Mouse (Mus musculus): ENCODE data around the gene Trim31. TPM values are rescaled to one million over a fixed set of nuclear protein-coding genes. Genes with fewer than 3 reads are reported as not detected.
A peak's percentile ranks its signal among the peaks of the same experiment; 100 is the strongest.

The Trim31 gene
- total and polyA plus RNA-seq, 3 experiments, result not detected

DNA sequence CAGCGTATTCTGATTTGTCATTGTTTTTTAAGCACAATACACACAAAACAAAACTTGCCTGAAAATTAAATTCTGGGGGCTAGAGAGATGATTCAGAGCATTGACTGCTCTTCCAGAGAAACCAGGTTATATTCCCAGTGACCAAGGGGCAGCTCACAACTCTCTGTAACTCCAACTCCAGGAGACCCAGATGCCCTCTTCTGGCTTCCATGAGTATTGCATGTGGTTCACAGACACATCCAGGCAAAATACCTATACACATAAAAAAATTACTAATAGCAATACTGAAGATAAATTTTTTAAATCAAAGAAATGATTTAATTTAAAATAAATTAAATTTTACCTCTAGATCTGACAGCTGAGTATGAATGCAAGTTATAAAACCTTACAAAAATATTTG, 1.3 kb upstream of the Trim31 start (continued):
- TF ChIP-seq KAT2A (conservative IDR thresholded peaks at IDR 0.05; ENCODE audit: low read depth, low read length) (no peak), GATA1 (IDR thresholded peaks at IDR 0.05; ENCODE audit: low read depth, low read length) (no peak), SIN3A (IDR thresholded peaks at IDR 0.05; ENCODE audit: low read length) (no peak)

DNA sequence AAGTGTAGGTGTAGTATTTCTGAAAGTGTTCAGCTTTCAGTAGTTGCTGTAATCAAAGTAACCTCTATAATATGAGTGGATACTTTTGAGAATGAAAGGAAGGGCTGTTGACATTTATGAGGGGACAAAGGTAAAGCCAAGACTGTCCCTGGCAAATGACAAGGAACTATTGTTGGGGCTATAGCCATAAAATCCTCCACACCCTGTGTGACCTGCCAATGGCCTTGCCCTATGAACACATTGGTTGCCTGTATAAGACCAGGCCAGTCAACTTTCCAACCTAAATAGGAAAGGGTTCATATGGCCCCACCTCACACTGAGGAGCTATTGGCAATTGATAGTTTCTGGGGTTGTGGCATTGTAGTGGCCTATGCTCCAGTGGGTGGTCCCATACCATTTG, 853 bp upstream of the Trim31 start:
- no peaks in the 10 kb centered on the region for H3K9me3 ChIP-seq (replicated peaks; ENCODE audit: insufficient read depth, low read length)
- TF ChIP-seq MAX (IDR thresholded peaks at IDR 0.05; ENCODE audit: low read length) (no peak), SIN3A (IDR thresholded peaks at IDR 0.05; ENCODE audit: low read length) (no peak), HCFC1 (IDR thresholded peaks at IDR 0.05; ENCODE audit: low read depth, low read length) (no peak), NELFE (IDR thresholded peaks at IDR 0.05; ENCODE audit: low read depth, low read length) (no peak), ZKSCAN1 (IDR thresholded peaks at IDR 0.05; ENCODE audit: low read depth, low read length) (no peak), MXI1 (IDR thresholded peaks at IDR 0.05; ENCODE audit: low read depth, low read length) (no peak), NRF1 (IDR thresholded peaks at IDR 0.05; ENCODE audit: insufficient read depth, low read depth, low read length, poor library complexity, severe bottlenecking) (no peak)
- no peak overlapping the region for H3K4me3 ChIP-seq (ENCODE audit: control insufficient read depth in 1 of 2, insufficient read depth in 1 of 2, low read depth in 2 of 2, low read length in 2 of 2)
- peaks cover 0 to 14% of the 10 kb centered on the region in 2 experiments; a peak in 2 of 4 replicates for H3K36me3 ChIP-seq (ENCODE audit: control insufficient read depth in 1 of 2, insufficient read depth in 2 of 2, low read length in 2 of 2)
- H3K27ac ChIP-seq (ENCODE audit: control insufficient read depth, low read depth, low read length), result no peak overlapping the region
- peaks cover 0 to 12% of the 10 kb centered on the region in 2 experiments; a peak in 2 of 4 replicates for H3K4me1 ChIP-seq (ENCODE audit: control insufficient read depth in 1 of 2, insufficient read depth in 2 of 2, low read length in 2 of 2)
- H3K9ac ChIP-seq (ENCODE audit: control insufficient read depth, low read depth, low read length, poor library complexity, severe bottlenecking), result no peak overlapping the region
- H3K27me3 ChIP-seq (ENCODE audit: control insufficient read depth in 1 of 2, insufficient read depth in 2 of 2, low read length in 2 of 2), result no peaks in the 10 kb centered on the region; a peak in 2 of 4 replicates
- DNase-seq (ENCODE audit: low read depth, low spot score), result no peak
- H3K79me2 ChIP-seq (ENCODE audit: control insufficient read depth, insufficient read depth, low read length, poor library complexity), result no peaks in the 10 kb centered on the region

- H3K27ac ChIP-seq (ENCODE audit: control insufficient read depth, low read depth, low read length), result no peak overlapping the region
- TF ChIP-seq ETS1 (IDR thresholded peaks at IDR 0.05; ENCODE audit: low read depth, low read length), result no peak
- TF ChIP-seq HCFC1 (IDR thresholded peaks at IDR 0.05; ENCODE audit: low read depth, low read length), result no peak
- TF ChIP-seq ZKSCAN1 (IDR thresholded peaks at IDR 0.05; ENCODE audit: low read depth, low read length), result no peak
- no peak for TF ChIP-seq ELF1 (IDR thresholded peaks at IDR 0.05; ENCODE audit: low read depth, low read length)
- no peaks in the 10 kb centered on the region for H3K9me3 ChIP-seq (replicated peaks; ENCODE audit: insufficient read depth, low read length)
- no peaks in the 10 kb centered on the region for H3K79me2 ChIP-seq (ENCODE audit: control insufficient read depth, insufficient read depth, low read length, poor library complexity)
- no peak overlapping the region for H3K4me3 ChIP-seq (ENCODE audit: control insufficient read depth in 1 of 2, insufficient read depth in 1 of 2, low read depth in 2 of 2, low read length in 2 of 2)
- no peaks in the 10 kb centered on the region; a peak in 2 of 4 replicates for H3K27me3 ChIP-seq (ENCODE audit: control insufficient read depth in 1 of 2, insufficient read depth in 2 of 2, low read length in 2 of 2)
- H3K36me3 ChIP-seq (ENCODE audit: control insufficient read depth in 1 of 2, insufficient read depth in 2 of 2, low read length in 2 of 2), result no peaks in the 10 kb centered on the region
- DNase-seq (ENCODE audit: low read depth, low spot score), result peak; percentile 26
- H3K9ac ChIP-seq (ENCODE audit: control insufficient read depth, low read depth, low read length, poor library complexity, severe bottlenecking), result no peak overlapping the region
- no peaks in the 10 kb centered on the region for H3K4me1 ChIP-seq (ENCODE audit: control insufficient read depth in 1 of 2, insufficient read depth in 2 of 2, low read length in 2 of 2)
These were observed 1.5 kb downstream of the Trim31 start for GRCm38 (mm10) chr17:36899376-36899775.

GRCm38 (mm10) chr17:36900001-36900400, 2.1 kb downstream of the Trim31 start:
- TF ChIP-seq CTCF (IDR thresholded peaks at IDR 0.05 in 2 of 3, conservative IDR thresholded peaks at IDR 0.05 in 1 of 3; ENCODE audit: control insufficient read depth in 1 of 3, insufficient read depth in 1 of 3, low read depth in 2 of 3, low read length in 3 of 3, poor library complexity in 1 of 3, severe bottlenecking in 1 of 3) (no peak), MAZ (IDR thresholded peaks at IDR 0.05; ENCODE audit: low read depth, low read length) (no peak), TBP (IDR thresholded peaks at IDR 0.05; ENCODE audit: low read depth, low read length) (no peak), MYB (IDR thresholded peaks at IDR 0.05; ENCODE audit: low read depth, low read length) (no peak), KAT2A (conservative IDR thresholded peaks at IDR 0.05; ENCODE audit: low read depth, low read length) (no peak), ZC3H11A (IDR thresholded peaks at IDR 0.05; ENCODE audit: low read depth, low read length) (no peak), TCF12 (IDR thresholded peaks at IDR 0.05; ENCODE audit: low read depth, low read length) (no peak), NELFE (IDR thresholded peaks at IDR 0.05; ENCODE audit: low read depth, low read length) (no peak), MEF2A (IDR thresholded peaks at IDR 0.05; ENCODE audit: extremely low read depth, insufficient replicate concordance, low read depth, low read length, poor library complexity, severe bottlenecking) (no peak), CHD1 (IDR thresholded peaks at IDR 0.05; ENCODE audit: low read depth, low read length) (no peak), EP300 (IDR thresholded peaks at IDR 0.05; ENCODE audit: low read depth in 1 of 2, low read length in 2 of 2) (no peak), MYC (IDR thresholded peaks at IDR 0.05; ENCODE audit: low read depth, low read length) (no peak), BHLHE40 (IDR thresholded peaks at IDR 0.05; ENCODE audit: borderline replicate concordance, low read depth, low read length) (no peak), SIN3A (IDR thresholded peaks at IDR 0.05; ENCODE audit: low read length) (no peak), GATA1 (IDR thresholded peaks at IDR 0.05; ENCODE audit: low read depth, low read length) (no peak), NRF1 (IDR thresholded peaks at IDR 0.05; ENCODE audit: insufficient read depth, low read depth, low read length, poor library complexity, severe bottlenecking) (no peak), JUND (IDR thresholded peaks at IDR 0.05; ENCODE audit: low read depth, low read length) (no peak)
- no peak overlapping the region for H3K9ac ChIP-seq (ENCODE audit: control insufficient read depth, low read depth, low read length, poor library complexity, severe bottlenecking)
- no peaks in the 10 kb centered on the region; a peak in 3 of 4 replicates for H3K27me3 ChIP-seq (ENCODE audit: control insufficient read depth in 1 of 2, insufficient read depth in 2 of 2, low read length in 2 of 2)
- H3K4me3 ChIP-seq (ENCODE audit: control insufficient read depth in 1 of 2, insufficient read depth in 1 of 2, low read depth in 2 of 2, low read length in 2 of 2), result no peak overlapping the region
- DNase-seq (ENCODE audit: low read depth, low spot score), result no peak
- no peaks in the 10 kb centered on the region for H3K4me1 ChIP-seq (ENCODE audit: control insufficient read depth in 1 of 2, insufficient read depth in 2 of 2, low read length in 2 of 2)
- no peaks in the 10 kb centered on the region for H3K36me3 ChIP-seq (ENCODE audit: control insufficient read depth in 1 of 2, insufficient read depth in 2 of 2, low read length in 2 of 2)
- no peak overlapping the region for H3K27ac ChIP-seq (ENCODE audit: control insufficient read depth, low read depth, low read length)
- no peaks in the 10 kb centered on the region for H3K79me2 ChIP-seq (ENCODE audit: control insufficient read depth, insufficient read depth, low read length, poor library complexity)
- no peaks in the 10 kb centered on the region for H3K9me3 ChIP-seq (replicated peaks; ENCODE audit: insufficient read depth, low read length)

Measured in MEL (cell line).